Comparison of ENCODE assay signal across 8 mouse cellular contexts in the genomic region with DNA sequence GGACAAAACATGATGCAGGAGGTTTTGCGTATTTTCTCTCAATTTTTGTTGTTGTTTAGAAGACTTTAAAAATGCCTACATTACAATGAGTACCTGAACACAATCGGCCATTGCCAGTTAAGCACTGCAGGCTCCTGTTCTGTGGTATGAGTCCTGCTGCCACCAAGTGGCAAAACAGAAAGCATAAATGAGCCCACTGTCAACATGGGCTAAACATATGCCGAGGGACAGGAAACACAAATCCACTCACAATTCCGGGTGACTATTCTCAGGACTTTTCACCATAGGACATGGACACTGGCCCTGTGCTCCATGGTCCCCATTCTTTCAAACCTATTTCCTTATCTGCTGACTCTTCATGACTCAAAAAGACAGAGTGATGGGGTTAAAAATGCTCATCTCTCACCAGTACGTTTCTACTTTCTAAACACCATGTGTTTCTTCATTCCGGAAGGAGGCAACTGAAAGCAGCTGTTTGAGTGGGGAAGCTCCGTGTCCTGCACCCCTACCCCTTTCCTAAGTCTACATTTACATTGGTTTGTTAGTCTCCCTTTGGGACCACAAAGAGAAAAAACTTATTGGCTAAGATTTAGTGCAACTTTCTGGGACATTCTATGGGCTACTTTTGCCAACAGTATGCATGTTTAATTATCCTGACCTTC. TPM values are rescaled to one million over a fixed set of nuclear protein-coding genes. Genes with fewer than 3 reads are reported as not detected.
DNase-seq lines count a peak whose midpoint lies in the region; ATAC-seq lines count a peak whose summit lies in the region.

No protein-coding gene starts in this region.

- no peak overlapping the region for H3K27ac ChIP-seq in intestine, embryonic 16.5 days (ENCODE audit: low read length)
- no peak overlapping the region for H3K27ac ChIP-seq in intestine, embryonic 15.5 days
- no peak overlapping the region for H3K27ac ChIP-seq in heart, embryonic 13.5 days (replicated peaks)
- H3K27ac ChIP-seq in hindbrain, embryonic 10.5 days, result no peak overlapping the region

- no peak overlapping the region for H3K9ac ChIP-seq in intestine, embryonic 16.5 days (ENCODE audit: low read depth, low read length)
- H3K9ac ChIP-seq in intestine, embryonic 15.5 days, result no peak overlapping the region
- H3K9ac ChIP-seq in heart, embryonic 13.5 days, result 0 out of 2 replicates have a peak overlapping the region, but pooled peaks have one; percentile 28

- peak; percentile 12 to 23 for DNase-seq in B cell, adult 2 months
- peak; percentile 35 for DNase-seq in T-cell, adult 2 months (ENCODE audit: low spot score)
- DNase-seq in lung, adult 18-20 months, result peak; percentile 18 to 43
- DNase-seq in thymus, postnatal 14 days, result peak; percentile 54
- no peak for DNase-seq in hindbrain, embryonic 10.5 days (ENCODE audit: low spot score)

- H3K36me3 ChIP-seq in intestine, embryonic 16.5 days (ENCODE audit: control insufficient read depth, insufficient read depth, low read length), result no peaks in the 10 kb centered on the region; the same call in 1 of the 2 replicates
- peaks cover 3% of the 10 kb centered on the region; the same call in 1 of the 2 replicates for H3K36me3 ChIP-seq in intestine, embryonic 15.5 days
- H3K36me3 ChIP-seq in heart, embryonic 13.5 days, result peaks cover 12% of the 10 kb centered on the region
- peaks cover 8% of the 10 kb centered on the region for H3K36me3 ChIP-seq in hindbrain, embryonic 10.5 days

- H3K4me3 ChIP-seq in intestine, embryonic 16.5 days (ENCODE audit: low read length), result no peak overlapping the region
- no peak overlapping the region for H3K4me3 ChIP-seq in intestine, embryonic 15.5 days (replicated peaks)
- no peak overlapping the region for H3K4me3 ChIP-seq in heart, embryonic 13.5 days
- no peak overlapping the region for H3K4me3 ChIP-seq in hindbrain, embryonic 10.5 days

- 50% methylated on average over 7 of the region's 7 CpGs for WGBS in intestine, embryonic 16.5 days
- 43% methylated on average over 7 of the region's 7 CpGs for WGBS in intestine, embryonic 15.5 days
- 48% methylated on average over 7 of the region's 7 CpGs for WGBS in heart, embryonic 13.5 days
- 66% methylated on average over 7 of the region's 7 CpGs for WGBS in hindbrain, embryonic 10.5 days

- H3K27me3 ChIP-seq in intestine, embryonic 16.5 days (replicated peaks; ENCODE audit: control insufficient read depth, insufficient read depth, low read length), result no peaks in the 10 kb centered on the region
- H3K27me3 ChIP-seq in intestine, embryonic 15.5 days (replicated peaks), result no peaks in the 10 kb centered on the region
- H3K27me3 ChIP-seq in heart, embryonic 13.5 days (replicated peaks), result no peaks in the 10 kb centered on the region
- H3K27me3 ChIP-seq in hindbrain, embryonic 10.5 days (ENCODE audit: insufficient read depth, poor library complexity, severe bottlenecking), result no peaks in the 10 kb centered on the region

- H3K9me3 ChIP-seq in intestine, embryonic 16.5 days (ENCODE audit: control insufficient read depth, low read length), result no peaks in the 10 kb centered on the region
- no peaks in the 10 kb centered on the region for H3K9me3 ChIP-seq in intestine, embryonic 15.5 days
- no peaks in the 10 kb centered on the region for H3K9me3 ChIP-seq in heart, embryonic 13.5 days
- H3K9me3 ChIP-seq in hindbrain, embryonic 10.5 days, result no peaks in the 10 kb centered on the region

- H3K4me1 ChIP-seq in intestine, embryonic 16.5 days (ENCODE audit: control insufficient read depth, insufficient read depth, low read length), result no peaks in the 10 kb centered on the region
- no peaks in the 10 kb centered on the region for H3K4me1 ChIP-seq in intestine, embryonic 15.5 days (replicated peaks)
- peaks cover 6% of the 10 kb centered on the region for H3K4me1 ChIP-seq in heart, embryonic 13.5 days
- peaks cover 10% of the 10 kb centered on the region for H3K4me1 ChIP-seq in hindbrain, embryonic 10.5 days (replicated peaks)

- no peak for ATAC-seq in intestine, embryonic 16.5 days
- ATAC-seq in intestine, embryonic 15.5 days, result no peak
- ATAC-seq in heart, embryonic 13.5 days (ENCODE audit: extremely low read depth, insufficient number of reproducible peaks, low FRiP score, low TSS enrichment), result no peak

- H3K4me2 ChIP-seq in intestine, embryonic 16.5 days (ENCODE audit: low read depth, low read length), result 0 out of 2 replicates have a peak overlapping the region, but pooled peaks have one; percentile 14
- H3K4me2 ChIP-seq in intestine, embryonic 15.5 days (replicated peaks), result no peak overlapping the region
- no peak overlapping the region for H3K4me2 ChIP-seq in heart, embryonic 13.5 days

RNA-seq across cellular contexts. Expression of a gene that starts 57.2 kb away (rescaled TPM):
- 7.4 and 8.9 TPM in 2 replicates for polyA plus RNA-seq in intestine, embryonic 16.5 days (2015; fragmentation: Nextera tagmentation; extraction: Ambion mirVana)
- polyA plus RNA-seq in intestine, embryonic 15.5 days (2015; fragmentation: Nextera tagmentation; extraction: Ambion mirVana), result 10.0 and 12.4 TPM in 2 replicates
- 10.5 and 12.2 TPM in 2 replicates for polyA plus RNA-seq in heart, embryonic 13.5 days (2015; fragmentation: Nextera tagmentation; extraction: Ambion mirVana)
- 16.7 and 17.9 TPM in 2 replicates for polyA plus RNA-seq in hindbrain, embryonic 10.5 days (2016; fragmentation: Nextera tagmentation; extraction: Ambion mirVana)
